Mouse (Mus musculus) forebrain, embryonic 15.5 days (tissue): ENCODE results near the gene Gm17662. TPM values are rescaled to one million over a fixed set of nuclear protein-coding genes. Genes with fewer than 3 reads are reported as not detected.

Experiments
- ATAC-seq: fragments of 200-750 bp; cut with Nextera tagmentation; replicated peaks from 2 replicates; pipeline ENCODE4 v1.8.0; 2017; ENCODE audit warnings: mild to moderate bottlenecking, moderate TSS enrichment, moderate library complexity
- H3K27ac ChIP-seq: fragments of 300-500 bp; sonication (generic); replicated peaks from 2 replicates; pipeline ENCODE4 v1.5.1; 2015; ENCODE audit warnings: mild to moderate bottlenecking, inconsistent platforms
- H3K27me3 ChIP-seq: fragments of 300-500 bp; sonication (generic); 2 replicates; pipeline ENCODE4 v1.6.1; 2015; ENCODE audit warnings: inconsistent platforms
- H3K36me3 ChIP-seq: fragments of 300-500 bp; sonication (generic); 2 replicates; pipeline ENCODE4 v1.6.1; 2015; ENCODE audit warnings: mild to moderate bottlenecking, inconsistent platforms
- H3K4me1 ChIP-seq: fragments of 300-500 bp; sonication (generic); 2 replicates; pipeline ENCODE4 v1.6.1; 2015; ENCODE audit warnings: inconsistent platforms
- H3K4me2 ChIP-seq: fragments of 300-500 bp; sonication (generic); replicated peaks from 2 replicates; pipeline ENCODE4 v1.6.1; 2015; ENCODE audit warnings: mild to moderate bottlenecking, inconsistent platforms
- H3K4me3 ChIP-seq: fragments of 300-500 bp; sonication (generic); 2 replicates; pipeline ENCODE4 v1.5.1; 2015; ENCODE audit warnings: mild to moderate bottlenecking, inconsistent platforms
- H3K9ac ChIP-seq: fragments of 300-500 bp; sonication (generic); replicated peaks from 2 replicates; pipeline ENCODE4 v1.6.1; 2015; ENCODE audit warnings: mild to moderate bottlenecking, inconsistent platforms
- H3K9me3 ChIP-seq: fragments of 300-500 bp; sonication (generic); 2 replicates; pipeline ENCODE4 v1.6.1; 2016; ENCODE audit warnings: inconsistent platforms
- WGBS: fragments of 180-500 bp; shearing (Covaris S2); methylation state at CpG from one replicate; pipeline ENCODE4 v1.1.7; 2015; ENCODE audit warnings: mixed read lengths; 5-methylcytosine and 5-hydroxymethylcytosine counted together
- polyA plus RNA-seq: library from polyadenylated mRNA; unstranded; fragments of >200 nt; fragmentation: Nextera tagmentation; extraction: Ambion mirVana; gene quantifications from 2 replicates; pipeline ENCODE4 v1.2.1, GENCODE M21; 2015

Gm17662 gene
- polyA plus RNA-seq, 1 experiment from 2014 or later = not detected

GRCm38 (mm10) chr4:104893588-104893987 is 36.5 kb downstream of the Gm17662 start:
- H3K4me1 ChIP-seq = peaks cover 17% of the 10 kb centered on the region
- no peak overlapping the region; the same call in 1 of the 2 replicates for H3K9ac ChIP-seq
- 0 out of 2 replicates have a peak, but pooled peaks have one; percentile 26 for ATAC-seq

GRCm38 (mm10) chr4:104894004-104894734 is 37.0 kb downstream of the Gm17662 start:
- no peaks in the 10 kb centered on the region for H3K36me3 ChIP-seq
- H3K9ac ChIP-seq = no peak overlapping the region
- peaks cover 14% of the 10 kb centered on the region for H3K4me1 ChIP-seq
- no peaks in the 10 kb centered on the region for H3K27me3 ChIP-seq
- no peak overlapping the region for H3K27ac ChIP-seq
- H3K4me3 ChIP-seq = no peak overlapping the region
- no peak overlapping the region for H3K4me2 ChIP-seq
- WGBS = 59% methylated on average over 13 of the region's 13 CpGs
- ATAC-seq = peak; percentile 57; the same call in 1 of the 2 replicates
- H3K9me3 ChIP-seq = no peaks in the 10 kb centered on the region

More at GRCm38 (mm10) chr4:104893588-104893987, 36.5 kb downstream of the Gm17662 start:
- 65% methylated on average over 5 of the region's 5 CpGs for WGBS
- H3K9me3 ChIP-seq = no peaks in the 10 kb centered on the region
- H3K36me3 ChIP-seq = no peaks in the 10 kb centered on the region
- peak overlapping the region; percentile 79 for H3K27ac ChIP-seq
- H3K27me3 ChIP-seq = no peaks in the 10 kb centered on the region
- H3K4me2 ChIP-seq = no peak overlapping the region
- no peak overlapping the region for H3K4me3 ChIP-seq

GRCm38 (mm10) chr4:104902836-104903235 is 45.7 kb downstream of the Gm17662 start:
- H3K27me3 ChIP-seq = no peaks in the 10 kb centered on the region
- no peaks in the 10 kb centered on the region for H3K36me3 ChIP-seq
- no peaks in the 10 kb centered on the region for H3K9me3 ChIP-seq
- H3K4me2 ChIP-seq = no peak overlapping the region
- WGBS = 71% methylated on average over 2 of the region's 2 CpGs
- H3K4me3 ChIP-seq = no peak overlapping the region
- no peak overlapping the region for H3K9ac ChIP-seq
- no peak for ATAC-seq
- no peaks in the 10 kb centered on the region for H3K4me1 ChIP-seq
- no peak overlapping the region for H3K27ac ChIP-seq

- Histone ChIP-seq H3K9me3 (no peaks in the 10 kb centered on the region), H3K9ac (no peak overlapping the region), H3K4me2 (no peak overlapping the region), H3K36me3 (no peaks in the 10 kb centered on the region), H3K4me3 (no peak overlapping the region), H3K27me3 (no peaks in the 10 kb centered on the region), H3K27ac (no peak overlapping the region), H3K4me1 (no peaks in the 10 kb centered on the region)
- WGBS = 90% methylated on average over 6 of the region's 6 CpGs
- ATAC-seq = no peak
Measured at GRCm38 (mm10) chr4:104905049-104905448, 47.9 kb downstream of the Gm17662 start.

Other genes starting within 250 kb of the Gm17662 start
- gene C8b, start 91.0 kb upstream of the Gm17662 start, polyA plus RNA-seq = 0.18 TPM in 1 of 2 replicates, not detected in the other
- gene C8a, start 19.1 kb downstream of the Gm17662 start, polyA plus RNA-seq = not detected in 2 replicates
- 0.11 and 0.18 TPM in 2 replicates for gene Fyb2, start 56.1 kb downstream of the Gm17662 start, polyA plus RNA-seq